Mouse (Mus musculus) frontal cortex, adult 2 months (tissue): Measurements from ENCODE around the gene Cnot10. TPM values are rescaled to one million over a fixed set of nuclear protein-coding genes. Genes with fewer than 3 reads are reported as not detected.

Experiments
- DNase-seq, 2 experiments: peaks; one replicate each; pipeline ENCODE4 v3.0.0; 2022; ENCODE audit warnings: low spot score in 1 of 2; ENCODE audit errors: extremely low spot score in 1 of 2
- polyA plus RNA-seq: library from polyadenylated mRNA; depleted of rRNA; stranded (reverse); fragments of >200 nt; gene quantifications from 2 replicates; pipeline ENCODE4 v1.2.3, GENCODE M21; 2012

The Cnot10 gene
- polyA plus RNA-seq, 1 experiment: 83.4 TPM

DNA sequence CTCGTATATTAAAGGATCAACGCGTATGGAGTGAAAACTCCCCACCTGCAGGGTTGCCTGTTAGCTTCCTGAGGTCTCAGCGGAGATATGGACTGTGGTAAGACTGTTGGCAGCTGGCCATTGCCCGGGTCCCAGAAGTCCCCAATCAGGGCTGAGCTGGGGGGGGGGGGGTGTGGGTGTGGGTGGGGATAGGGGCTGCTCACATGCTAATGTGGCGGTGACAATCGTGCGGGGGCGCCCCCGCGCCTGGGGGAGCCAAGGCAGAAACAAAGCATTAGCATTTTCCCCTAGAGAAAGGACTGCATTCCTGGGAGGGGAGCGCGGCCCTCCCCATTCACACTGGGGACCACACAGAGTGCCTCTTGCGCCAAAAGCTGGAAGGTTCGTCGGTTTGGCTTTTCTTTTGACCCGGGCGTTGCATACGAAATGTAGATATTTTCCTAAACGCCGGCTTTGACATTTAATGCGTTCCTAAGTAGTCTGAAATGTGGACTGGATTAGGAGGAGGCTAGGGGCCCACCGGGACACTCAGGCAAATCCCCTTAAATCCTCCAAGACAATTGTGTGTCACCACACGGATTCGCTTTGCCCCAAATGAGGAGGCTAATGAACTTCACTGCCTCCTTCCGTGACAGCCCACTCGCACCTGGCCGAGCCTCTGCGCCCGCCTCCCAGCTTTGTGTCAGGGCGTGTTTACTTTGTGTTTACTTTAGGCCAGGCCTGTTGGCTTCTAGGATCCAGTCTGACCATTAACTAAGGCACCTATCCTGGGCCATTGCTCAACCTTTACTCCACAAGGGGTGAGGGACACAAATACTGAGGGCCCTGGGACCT lies 55.6 kb downstream of the Cnot10 start:
- no peak for DNase-seq

DNA sequence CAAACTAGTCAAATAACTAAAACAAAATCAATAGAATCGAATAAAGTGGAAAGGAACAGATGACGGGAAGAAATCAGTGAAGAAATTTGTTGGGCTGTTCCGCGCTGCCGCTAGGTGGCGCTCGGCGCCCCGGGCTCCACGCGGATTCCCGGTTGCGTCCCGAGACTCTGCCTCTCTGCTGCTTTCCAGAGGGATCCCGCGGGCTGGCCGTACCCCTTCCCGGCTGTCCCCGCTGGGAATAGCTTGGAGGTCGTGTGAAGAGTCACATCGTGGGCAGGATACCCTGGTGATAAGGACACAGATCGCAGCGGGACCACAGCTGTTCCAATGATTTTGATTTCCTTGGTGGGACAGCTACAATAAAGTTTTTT lies 56.2 kb downstream of the Cnot10 start:
- DNase-seq: peak in 1 of 2 experiments; percentile 66

DNA sequence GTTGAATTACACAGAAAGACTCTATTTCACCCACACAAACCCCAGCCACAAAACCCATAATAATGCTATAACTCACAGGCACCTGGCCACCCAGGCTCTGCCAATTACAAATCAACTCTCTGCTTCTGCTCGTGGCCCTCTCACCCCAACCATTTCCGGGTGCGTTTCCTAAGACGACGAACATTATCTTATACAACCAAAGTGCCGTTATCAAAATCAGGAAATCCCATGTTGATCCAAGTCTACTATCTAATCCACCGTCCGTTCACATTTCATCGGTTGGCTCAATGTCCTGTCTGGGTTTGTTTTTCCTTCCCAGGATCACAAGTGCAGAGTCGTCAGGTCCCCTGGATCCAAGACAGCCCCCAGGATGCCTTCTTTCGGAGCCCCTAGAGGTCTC lies 61.3 kb downstream of the Cnot10 start:
- no peak for DNase-seq

DNA sequence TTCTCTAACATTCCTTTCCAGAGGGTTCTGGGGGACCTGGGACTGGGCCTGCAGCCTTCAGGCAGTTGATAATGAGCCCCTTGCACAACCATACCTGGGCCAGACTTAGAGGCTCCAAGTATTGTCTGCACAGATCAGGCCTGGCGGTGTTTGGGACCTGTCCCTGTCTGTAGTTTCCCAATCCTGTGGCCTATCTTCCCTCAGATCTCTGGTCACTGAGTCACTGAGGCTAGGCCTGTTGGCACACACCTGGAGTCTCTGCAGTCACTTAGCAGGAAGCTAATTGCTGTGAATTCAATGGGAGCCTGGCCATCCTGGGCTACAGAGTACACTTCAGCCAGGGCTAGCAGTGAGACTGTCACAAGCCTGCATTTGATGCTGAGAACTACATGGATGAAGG lies 64.0 kb downstream of the Cnot10 start:
- no peak for DNase-seq

DNA sequence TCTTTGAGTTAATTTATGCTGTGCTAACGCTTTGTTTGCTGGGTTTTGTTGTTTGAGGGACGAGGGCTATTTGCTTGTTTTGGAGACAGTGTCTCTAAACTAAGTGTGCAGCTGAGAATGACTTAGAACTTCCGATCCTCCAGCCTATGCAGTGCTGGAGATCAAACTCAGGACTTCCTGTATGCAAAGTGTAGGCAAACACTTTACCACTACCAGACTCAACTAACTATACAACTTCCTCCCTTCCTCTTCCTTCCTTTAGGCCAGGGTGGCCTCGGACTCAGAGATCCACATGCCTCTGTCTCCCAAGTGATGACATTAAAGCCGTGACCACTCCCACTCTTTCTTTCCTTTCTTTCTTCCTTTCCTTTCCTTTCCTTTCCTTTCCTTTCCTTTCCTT lies 66.5 kb downstream of the Cnot10 start:
- no peak for DNase-seq

DNA sequence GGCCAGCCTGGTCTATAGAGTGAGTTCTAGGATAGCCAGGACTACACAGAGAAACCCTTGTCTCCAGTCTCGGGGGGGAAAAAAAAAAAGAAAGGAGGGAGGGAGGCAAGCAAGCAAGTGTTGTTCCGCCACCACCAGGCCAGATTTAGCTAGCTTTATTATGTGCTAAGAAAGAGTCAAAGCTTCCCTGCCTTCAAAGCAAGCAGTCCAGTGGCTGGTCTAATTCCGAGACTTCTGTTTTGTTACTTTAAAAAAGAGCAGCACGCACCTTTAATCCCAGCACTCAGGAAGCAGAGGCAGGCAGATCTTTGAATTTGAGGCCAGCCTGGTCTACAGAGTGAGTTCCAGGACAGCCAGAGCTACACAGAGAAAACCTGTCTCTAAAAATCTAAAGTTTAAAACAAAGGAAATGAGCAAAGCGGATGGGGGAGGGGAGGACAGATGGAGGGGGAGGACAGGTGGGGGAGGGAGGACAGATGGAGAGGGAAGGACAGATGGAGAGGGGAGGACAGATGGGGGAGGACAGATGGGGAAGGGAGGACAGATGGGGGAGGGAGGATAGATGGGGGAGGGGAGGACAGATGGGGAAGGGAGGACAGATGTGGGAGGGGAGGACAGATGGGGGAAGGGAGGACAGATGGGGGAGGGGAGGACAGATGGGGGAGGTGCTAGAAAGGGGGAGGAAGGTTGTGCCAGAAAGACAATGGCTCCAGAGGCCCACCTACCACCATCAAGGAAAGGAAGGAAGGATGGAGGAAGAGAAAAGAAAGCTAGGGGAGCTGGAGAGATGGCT lies 71.1 kb downstream of the Cnot10 start:
- DNase-seq: no peak

DNA sequence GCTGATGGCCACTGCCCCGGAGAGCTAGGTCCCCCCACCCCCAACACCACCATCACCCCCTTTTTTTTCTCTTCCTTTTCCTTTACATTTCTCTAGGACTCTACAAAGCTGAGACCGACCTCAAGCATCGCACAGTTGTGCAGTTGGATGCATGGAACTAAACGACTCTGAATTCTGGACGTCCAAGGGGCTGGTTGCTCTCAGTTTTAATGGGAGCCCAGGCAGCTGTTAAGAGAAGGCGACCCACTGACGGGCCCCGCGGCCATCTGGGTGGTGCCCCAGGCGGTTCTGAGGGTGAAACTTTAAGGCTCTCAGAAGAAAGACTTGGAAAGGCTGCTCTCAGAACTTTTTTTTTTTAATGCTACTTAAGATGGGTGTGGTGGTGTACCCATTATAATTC lies 75.3 kb downstream of the Cnot10 start:
- DNase-seq: no peak

DNA sequence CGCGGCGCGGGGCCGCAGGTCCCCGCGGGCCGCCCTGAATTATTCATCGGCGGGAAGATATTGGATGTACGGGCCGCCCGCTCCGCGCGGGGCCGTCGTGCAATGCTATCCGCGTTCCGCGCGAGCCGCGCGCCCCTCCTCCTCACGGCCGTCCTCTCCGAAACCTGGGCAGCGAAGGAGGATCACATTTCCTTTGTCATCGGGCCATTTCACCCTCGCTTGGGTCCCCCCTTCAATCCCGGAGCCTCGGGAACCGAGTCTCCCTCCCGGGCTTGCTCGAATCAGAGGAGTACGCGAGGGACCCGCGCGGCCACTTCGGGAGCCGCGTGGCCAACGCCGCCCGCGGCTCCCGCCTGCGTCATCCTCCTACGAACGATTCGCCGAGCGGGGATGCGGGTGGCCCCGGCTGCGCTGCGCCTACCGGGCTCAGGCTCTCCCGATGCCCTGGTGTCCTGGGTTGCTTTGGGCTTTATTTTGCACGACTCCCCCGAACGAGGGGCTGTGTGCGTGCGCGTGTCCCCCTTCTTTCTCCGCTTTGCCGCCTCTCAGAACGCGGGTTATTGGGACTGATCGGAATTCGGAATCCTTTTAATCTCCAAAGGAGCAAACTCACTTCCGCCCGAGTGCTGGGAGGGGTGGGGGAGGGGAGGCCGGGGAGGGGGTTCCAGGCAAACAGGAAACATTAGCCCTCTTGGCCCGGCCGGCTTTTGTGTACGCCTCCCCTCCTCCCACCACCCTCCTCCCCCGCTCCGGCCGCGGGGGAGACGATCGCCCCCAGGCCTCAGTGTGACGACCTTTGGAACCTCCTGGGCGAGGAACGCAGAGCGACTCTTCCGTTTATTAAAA lies 76.0 kb downstream of the Cnot10 start, which contains the start of gene Trim71:
Trim71 (minus strand) TSS at position 609 of the 846 bp plus-strand sequence.
- DNase-seq: peak in 1 of 2 experiments; percentile 20

DNA sequence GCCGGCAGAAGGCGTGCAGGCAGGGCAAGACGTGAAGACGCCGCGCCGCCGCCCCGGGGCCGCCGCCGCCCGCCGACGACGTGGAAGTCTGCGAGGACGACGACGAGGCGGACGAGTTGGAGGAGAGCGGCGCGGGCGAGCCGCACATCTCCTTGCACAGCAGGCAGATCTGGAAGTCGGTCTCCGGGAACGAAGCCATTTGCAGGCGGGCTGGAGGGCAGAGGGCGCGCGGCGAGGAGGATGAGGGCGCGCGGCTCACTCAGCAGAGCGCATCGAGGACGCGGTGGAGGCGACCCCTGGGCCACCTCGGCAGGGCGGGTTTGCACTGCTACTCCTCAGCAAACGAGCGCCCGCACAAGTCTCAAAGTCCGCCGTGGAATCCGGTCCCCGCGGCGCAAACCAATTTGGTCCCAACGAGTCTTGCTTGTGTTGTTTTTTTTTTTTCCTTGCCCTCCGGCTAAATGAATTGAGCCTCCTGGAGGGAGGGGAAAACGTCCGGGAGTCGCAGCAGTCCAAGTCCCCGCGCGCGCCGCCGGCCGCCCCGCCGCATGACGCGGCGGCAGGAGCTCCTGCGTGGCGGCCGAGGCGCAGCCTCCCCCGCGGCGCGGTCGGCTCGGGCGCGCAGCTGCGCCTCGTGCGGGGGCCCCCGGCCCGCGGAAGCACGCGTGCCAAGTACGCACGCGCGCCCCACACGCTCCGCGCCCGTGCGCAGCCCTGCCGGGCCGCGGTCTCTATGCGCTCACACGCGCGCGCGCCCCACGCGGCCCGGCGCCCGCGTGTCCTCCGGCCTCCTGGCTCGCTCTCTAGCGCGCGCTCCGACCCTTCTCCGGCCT lies 76.8 kb downstream of the Cnot10 start:
- DNase-seq: no peak

DNA sequence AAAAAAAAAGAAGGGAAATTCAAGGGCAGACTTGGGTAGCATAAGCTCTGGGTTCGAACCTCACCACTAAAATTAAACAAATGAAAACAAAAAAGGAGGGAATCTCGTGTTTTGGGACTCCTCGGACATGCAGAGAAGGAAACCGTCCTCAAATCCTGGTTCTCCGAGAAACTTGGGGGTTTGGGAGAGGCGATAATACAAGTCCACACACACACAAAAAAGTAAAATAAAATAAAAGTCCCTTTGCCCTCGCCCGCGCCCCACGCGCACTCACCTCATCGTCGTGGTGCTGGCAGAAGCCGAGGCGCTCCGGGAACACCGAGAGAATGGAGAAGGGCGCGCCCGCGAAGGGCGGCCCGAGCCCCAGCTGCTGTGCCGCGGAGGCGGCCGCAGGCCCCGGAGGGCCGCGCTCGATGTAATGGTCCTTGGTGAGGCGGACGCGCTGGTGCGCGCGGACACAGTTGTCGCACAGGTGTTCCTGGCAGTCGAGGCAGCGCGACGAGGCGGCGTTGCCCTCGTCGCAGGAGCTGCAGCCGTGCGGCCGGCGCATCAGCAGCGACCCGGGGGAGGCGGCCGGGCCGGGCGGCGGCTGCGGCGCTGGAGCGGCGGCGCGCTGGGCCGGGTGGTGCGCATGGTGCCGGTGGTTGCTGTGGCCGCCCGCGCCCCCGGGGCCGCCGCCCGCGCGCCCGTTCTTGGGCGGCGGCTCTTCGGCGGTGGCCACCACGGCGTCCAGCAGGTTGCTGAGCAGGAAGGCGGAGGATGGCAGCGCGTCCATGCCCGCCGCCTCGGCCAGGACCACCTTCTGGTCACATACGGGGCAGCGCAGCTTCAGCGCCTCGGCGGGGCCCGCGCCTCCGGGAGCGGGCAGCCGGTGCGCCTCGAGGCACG lies 77.7 kb downstream of the Cnot10 start:
- DNase-seq: no peak

DNA sequence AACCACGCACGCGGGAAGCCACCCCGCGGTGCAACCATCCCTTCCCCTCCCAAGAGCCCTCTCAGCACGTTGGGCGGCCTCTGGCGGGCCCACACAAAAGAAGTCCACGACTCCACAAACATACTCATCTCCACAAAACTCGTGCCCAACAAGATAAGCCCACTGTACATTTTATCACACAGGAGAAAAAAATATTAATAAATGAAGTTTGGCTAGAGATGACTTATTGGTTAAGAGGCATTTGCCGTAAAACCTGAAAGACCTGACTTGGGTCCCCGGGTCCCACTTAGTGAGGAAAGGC lies 78.4 kb downstream of the Cnot10 start:
- no peak for DNase-seq

DNA sequence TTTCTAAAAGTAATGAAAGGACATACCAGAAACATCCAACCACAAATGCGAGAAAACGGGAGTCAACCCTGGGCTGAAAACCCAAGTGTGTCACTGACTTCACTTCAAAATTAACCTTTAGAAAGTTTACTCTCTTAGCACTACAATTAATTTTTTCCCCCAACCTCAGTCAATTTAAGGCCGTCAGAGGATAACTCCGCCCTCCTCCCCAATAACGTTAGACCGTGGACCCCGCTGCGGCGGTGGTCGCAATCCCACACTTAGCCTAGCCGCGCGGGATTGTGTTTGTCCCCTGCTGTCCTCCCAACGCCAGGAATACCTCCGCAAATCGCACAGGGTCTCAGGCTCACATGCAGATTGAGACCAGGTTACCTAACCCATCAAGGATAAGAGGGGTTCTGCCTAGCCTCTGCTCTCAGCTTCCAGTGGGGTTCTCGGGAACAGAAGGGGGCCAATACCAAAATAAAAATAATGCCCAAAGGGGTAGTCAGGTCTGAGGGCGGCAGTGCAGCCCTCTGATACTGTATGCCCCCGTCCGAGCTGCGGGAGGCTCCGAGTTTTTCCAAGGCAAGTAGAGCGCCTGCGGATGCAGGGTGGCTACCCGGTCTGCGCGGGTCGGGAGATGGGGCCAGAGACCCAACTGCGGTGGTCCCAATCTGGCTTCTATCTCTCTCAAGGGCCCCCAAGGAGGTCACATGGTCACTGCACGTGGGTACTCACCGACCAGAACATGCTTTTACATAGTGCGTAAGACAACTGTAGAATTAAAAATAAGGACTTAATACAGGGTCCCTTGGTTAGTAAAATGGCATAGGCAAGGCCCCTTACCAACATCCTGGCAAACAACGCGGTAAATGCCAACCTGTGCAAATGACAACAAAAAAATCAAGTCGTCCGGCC lies 79.0 kb downstream of the Cnot10 start:
- no peak for DNase-seq

DNA sequence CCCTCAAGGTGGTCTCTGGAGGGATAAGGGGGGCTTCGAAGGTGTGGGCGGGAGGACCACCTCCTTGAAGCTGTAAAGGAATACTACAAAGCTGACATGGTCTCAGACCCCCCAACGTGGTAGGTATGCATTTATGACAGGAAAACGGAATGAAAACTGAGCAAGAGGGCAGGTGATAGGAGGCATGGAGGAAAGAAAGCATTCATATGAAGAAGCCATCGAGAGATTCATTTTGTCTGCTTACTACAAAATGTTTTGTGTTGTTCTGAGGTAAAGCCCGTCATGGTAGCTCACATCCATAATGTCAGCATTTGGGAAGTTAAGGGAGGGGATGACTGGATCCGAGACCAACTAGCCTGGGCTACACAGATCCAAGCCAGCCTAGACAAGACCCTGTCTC lies 79.8 kb downstream of the Cnot10 start:
- DNase-seq: no peak

DNA sequence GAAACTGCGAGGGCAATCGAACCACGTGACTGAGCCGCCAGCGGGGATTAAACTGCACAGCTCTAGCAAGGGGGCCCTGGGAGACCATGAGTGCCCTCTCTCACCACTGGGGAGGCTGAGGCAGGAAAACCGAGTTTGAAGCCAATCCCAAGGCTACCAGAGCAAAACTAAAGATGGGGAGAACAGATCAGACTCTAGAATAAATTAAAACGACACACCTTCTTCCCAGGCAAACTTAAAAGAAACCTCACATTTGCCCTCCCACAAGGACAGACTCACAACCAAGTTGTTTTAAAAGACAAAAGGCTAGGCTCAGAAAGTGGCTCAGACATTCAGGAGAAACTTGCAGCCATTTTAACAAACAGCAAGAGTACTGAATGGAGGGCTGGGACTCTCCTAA lies 82.9 kb downstream of the Cnot10 start:
- DNase-seq: no peak

DNA sequence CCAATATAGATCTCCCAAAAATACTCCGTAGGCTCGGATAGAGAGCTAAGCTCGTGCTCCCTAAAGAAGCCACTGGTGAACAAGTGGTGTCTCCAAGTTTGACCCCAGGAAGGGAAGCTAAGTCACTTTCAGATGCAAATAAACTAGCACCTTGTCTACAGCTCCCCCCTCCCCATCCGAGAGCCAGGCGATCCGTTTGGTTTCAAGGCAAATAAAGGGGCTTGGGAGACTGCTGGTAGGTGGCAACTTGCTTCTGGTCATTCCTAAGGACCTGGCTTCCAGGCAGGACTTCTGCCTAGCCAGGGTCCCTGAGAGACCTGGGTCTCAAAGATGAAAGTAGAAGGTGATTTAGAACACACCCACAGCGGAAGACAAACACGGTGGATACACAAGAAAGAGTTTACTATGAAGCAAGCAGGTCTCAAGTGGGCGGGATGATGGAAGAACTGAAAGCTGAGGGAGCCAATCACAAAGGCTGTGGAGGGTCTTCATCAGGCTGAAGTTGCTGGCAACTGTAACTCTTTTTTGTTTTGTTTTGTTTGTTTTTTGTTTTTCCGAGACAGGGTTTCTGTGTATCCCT lies 83.6 kb downstream of the Cnot10 start:
- no peak for DNase-seq

DNA sequence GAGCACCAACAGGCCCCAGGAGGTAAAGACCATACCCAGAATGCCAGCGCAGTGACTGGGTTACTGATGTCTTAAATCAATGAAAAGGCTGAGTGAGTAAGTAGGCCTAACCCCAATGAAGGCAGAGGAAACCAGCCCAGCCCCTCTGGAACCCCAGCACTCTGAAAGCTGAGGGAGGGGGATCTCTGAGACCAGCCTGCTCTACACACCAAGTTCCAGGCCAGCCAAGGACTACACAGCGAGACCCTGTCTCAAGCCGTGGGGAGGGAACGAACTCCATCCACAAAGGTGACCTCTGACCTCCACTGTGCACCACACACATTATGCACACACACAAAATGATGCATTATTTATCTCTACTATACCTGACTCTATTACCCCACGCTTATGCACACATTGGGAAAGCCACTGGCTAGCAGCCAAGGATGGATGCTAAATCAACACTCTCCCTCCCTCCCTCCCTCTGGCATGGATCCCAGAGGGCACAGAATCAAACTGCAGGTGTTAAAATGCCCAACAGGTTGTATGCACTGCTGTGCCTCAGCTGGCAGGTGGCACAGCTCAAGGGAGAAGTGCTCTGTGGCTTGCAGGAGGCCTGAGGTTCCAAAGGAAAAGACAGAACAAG lies 85.5 kb downstream of the Cnot10 start:
- no peak for DNase-seq

DNA sequence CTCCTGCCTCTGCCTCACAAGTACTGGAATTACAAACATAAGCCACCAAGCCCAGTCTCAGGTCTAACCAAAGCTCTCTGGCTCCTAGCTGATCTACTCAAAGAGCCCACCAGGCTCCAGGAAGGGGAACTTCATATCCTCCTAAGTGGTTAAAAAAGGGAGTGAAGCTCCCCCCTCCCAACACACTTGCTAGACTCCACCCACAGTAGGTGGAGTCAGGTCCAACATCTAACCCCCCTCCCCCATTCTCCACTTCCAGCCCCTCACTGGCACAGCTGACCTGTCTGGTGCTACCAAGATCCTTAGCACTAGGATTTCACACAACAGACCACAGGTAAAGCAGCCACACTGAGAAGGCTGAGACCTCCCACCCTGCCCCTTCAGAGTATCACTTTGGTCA lies 86.2 kb downstream of the Cnot10 start:
- no peak for DNase-seq

DNA sequence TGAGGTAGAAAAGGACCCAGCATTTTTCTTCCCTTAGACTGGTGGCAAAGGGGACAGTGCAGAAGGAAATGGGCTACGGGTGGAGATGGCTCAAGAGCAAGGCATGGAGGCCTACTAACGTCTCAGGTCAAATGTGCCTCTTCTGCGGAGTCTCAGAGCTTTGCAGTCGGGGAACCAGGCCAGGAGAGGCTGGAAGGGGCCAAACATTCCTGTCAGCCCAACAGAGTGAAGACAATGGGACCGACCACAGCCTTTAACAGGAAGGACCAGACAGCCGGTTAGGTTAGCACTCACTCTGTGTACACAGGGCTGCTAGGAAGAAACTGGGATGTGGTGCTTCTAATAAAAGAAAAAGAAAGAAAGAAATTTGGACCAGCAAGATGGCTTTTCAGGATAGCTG lies 90.0 kb downstream of the Cnot10 start:
- DNase-seq: no peak
